Mouse (Mus musculus) lung, postnatal 25 days (tissue): Measurements from ENCODE around the gene Jun.

Experiments
- DNase-seq: peaks from one replicate; pipeline ENCODE4 v3.0.0; 2022; ENCODE audit warnings: low spot score

The Jun gene

GRCm38 (mm10) chr4:95025847-95026600 is 26.0 kb downstream of the Jun start:
- no peak for DNase-seq

- no peak for DNase-seq
These were observed 28.6 kb downstream of the Jun start for GRCm38 (mm10) chr4:95023350-95023953.

- peak; percentile 16 for DNase-seq
These were observed 30.1 kb downstream of the Jun start for GRCm38 (mm10) chr4:95021649-95022637.

GRCm38 (mm10) chr4:95020201-95020600 is 31.8 kb downstream of the Jun start:
- DNase-seq: no peak

- no peak for DNase-seq
These were observed 33.8 kb downstream of the Jun start for GRCm38 (mm10) chr4:95018221-95018620.

DNA sequence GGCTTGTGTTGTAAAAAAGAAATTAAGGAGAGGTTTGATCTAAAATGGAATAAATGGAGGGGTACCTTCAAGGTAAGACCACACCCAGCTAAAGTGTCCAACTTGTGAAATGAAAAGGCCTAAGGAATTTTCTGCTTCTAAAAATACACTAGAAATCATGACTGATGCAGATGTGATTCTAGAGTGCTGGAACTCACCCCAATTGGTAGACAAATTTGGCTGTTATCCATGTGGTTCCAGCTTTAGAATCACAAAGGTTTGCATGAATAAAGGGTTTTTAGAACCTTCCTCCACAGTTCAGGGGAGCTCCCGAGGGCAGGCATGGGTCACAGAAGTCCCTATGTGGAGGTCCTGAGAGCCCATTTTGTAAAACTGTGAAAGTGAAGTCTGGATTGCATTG is 39.3 kb downstream of the Jun start:
- no peak for DNase-seq

DNA sequence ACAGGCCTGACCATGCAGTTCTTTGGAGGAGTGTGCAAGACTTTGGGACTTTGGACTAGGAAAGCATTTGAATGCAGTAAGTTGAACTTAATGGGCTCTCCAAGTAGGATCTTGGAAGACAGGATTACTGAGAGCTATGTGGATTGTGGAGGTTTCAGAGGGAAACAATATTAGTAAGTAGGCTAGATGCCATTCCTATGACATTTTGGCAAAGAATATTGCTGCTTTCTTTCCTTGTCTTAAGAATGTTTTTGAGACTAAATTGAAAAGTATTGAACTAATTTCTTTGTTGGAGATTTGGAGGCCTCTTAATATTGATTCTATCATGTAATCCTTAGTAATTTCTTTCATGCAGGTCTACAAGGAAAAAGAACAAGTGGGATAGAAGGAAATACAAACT is 39.8 kb downstream of the Jun start:
- no peak for DNase-seq

- peak; percentile 75 for DNase-seq
These were observed 43.6 kb downstream of the Jun start for GRCm38 (mm10) chr4:95008175-95009057.

DNA sequence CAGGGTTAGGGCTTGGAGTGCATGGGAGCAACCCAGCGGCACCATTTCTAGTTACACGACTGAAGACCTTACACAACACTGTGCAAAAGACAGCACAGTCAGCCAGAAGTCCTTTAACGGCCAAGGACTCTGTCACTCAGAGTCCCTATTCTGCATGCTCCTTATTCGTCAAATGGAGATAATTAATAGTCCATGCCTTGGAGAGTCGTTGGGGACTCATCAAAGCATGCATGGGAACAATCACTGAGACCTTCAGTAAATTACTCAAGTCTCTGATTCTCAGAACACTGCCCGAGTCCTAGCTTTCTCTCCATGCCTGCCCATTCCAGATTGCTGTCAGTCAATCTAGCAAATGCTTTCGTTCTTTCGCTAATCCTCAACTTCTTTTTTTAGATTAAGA is 44.3 kb downstream of the Jun start:
- no peak for DNase-seq

DNA sequence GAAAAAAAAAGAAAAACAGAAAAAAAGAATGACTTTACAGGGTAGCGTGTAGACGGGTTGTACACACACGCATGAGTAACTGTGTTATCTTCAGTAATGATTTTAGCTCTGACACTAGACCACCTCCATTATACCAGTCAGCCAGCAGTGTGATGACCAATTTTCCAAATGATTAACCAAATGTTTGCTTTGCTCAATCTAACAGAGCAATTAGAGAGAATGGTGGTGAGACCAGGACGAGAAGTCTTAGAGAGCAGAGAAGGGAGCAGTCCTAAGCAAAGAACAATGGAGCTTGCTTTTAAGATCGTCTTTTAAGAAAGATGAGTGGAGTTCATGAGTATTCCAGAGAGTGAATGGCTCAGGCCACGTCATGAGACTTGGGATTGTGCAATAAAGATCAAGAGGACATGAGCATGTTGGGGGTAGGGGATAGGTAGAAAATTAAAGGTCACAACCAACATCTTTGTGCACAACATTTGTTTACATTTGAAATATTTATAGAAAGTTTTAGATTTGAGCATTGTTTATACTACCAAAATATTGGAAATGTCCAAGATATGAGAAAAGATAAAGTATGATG is 46.7 kb downstream of the Jun start:
- DNase-seq: no peak

DNA sequence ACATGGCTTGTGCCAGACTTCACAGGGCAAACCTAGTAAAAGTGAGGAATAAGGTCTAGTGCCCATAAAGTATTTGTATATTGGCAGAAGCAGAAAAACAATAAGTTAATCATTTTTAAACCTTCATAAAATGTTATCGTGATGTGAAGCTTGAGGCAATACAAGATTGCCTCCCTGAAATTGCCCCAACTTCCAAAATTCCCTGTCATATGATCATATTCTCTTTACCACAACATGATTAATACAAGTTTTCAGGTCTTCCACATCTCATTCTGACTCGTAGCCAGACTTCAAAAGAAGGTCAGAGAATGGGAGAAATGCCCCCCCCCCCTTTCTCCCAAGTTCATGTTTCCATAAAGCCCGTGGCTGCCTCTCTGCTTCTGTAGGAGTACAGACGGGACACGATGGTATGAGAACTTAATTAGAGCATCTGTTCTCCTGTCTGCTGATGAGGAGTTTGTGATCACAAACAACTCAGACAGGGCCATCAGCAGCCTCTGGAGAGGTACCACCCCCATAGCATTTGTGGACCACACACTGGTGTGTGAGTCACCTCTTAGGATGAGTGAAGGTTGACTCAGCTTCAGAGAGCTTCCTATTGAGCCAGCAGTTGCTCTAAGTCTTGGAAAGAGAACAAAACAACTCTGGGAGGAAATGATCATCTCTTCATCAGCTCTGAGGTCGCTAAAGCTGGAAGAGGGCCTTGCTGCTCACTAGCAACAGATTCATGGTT is 50.8 kb downstream of the Jun start:
- no peak for DNase-seq

GRCm38 (mm10) chr4:95000147-95000546 is 51.9 kb downstream of the Jun start:
- no peak for DNase-seq

GRCm38 (mm10) chr4:94999249-94999648 is 52.8 kb downstream of the Jun start:
- no peak for DNase-seq
